Mouse (Mus musculus): ENCODE data around the gene 2010111I01Rik.

DNA sequence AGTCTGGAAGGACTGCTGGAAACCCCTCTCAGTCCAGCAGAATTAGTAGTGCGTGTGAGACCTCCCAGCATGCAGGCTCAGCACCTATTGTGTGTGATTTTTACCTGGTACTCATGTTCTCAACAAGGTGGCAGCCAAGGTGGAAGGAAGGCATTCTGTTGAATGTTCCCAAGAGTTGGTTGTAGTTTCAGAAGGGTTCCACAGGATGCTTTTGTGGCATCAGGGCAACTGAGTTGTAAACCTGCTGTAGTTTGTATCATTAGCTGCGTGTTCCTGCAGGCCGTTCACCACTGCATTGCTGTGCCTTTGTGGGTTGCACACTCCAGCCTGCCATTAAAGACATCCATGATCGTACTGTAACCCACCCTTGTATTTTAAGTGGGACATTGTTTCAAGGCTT, 294.0 kb downstream of the 2010111I01Rik start:
- TF ChIP-seq CTCF (IDR thresholded peaks at IDR 0.05; ENCODE audit: low read depth, low read length) (no peak), POLR2A (IDR thresholded peaks at IDR 0.05; ENCODE audit: extremely low read depth, insufficient read depth, low read length) (no peak)
